Mouse (Mus musculus): ENCODE results near the gene Dnaja3.

GRCm38 (mm10) chr16:4659326-4659725 is 19.5 kb downstream of the Dnaja3 start:
- TF ChIP-seq CTCF (IDR thresholded peaks at IDR 0.05; ENCODE audit: borderline replicate concordance, control insufficient read depth, extremely low read depth, insufficient read depth, low read length, poor library complexity) (no peak), POLR2A (IDR thresholded peaks at IDR 0.05; ENCODE audit: control insufficient read depth, extremely low read depth, insufficient read depth, low read length, poor library complexity) (no peak)

Measured in thymus, adult 2 months (tissue).